Mouse (Mus musculus): Measurements from ENCODE around the gene Fam32a.

Gene Fam32a

DNA sequence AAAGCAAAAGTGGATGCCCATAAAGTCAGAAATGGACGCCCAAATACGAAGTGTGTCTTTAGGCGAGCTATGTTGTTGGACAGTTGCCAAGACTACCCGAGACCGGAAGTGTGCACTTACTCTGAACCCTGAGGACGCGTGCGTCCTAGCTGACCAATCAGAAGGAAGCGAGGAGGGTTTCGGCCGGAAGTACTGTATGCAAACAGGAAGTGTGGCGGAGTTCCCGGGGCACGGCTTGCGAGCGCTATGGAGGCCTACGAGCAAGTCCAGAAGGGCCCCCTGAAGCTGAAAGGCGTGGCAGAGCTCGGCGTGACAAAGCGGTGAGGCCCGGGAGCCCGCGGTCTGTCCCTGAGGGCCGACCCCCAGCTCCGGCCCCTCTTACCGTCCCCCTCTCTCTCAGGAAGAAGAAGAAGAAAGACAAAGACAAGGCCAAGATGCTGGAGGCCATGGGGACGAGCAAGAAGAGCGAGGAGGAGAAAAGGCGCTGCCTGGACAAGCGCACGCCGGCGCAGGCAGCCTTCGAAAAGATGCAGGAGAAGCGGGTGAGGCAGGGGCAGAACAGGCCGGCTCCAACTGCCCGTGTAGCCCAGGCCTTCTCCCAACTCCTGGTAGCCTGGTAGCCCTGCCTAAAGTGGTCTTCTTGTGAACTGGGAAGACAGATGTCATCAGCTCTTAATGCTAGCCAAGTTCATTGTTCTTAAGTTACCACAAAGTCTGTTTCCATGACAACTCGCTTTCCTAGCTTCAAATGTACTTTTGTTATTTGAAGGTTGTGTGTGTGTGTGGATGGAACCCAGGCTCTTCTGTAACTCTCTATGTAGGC is at the start of gene Fam32a:
Fam32a (plus strand) TSS at position 190 of the 823 bp plus-strand sequence.
- peak; percentile 78 to 89 for DNase-seq (ENCODE audit: low spot score in 2 of 2)

- peak; percentile 25 to 54 for DNase-seq (ENCODE audit: low spot score in 2 of 2)
Measured at GRCm38 (mm10) chr8:72177346-72177925, 42.1 kb upstream of the Fam32a start.

DNA sequence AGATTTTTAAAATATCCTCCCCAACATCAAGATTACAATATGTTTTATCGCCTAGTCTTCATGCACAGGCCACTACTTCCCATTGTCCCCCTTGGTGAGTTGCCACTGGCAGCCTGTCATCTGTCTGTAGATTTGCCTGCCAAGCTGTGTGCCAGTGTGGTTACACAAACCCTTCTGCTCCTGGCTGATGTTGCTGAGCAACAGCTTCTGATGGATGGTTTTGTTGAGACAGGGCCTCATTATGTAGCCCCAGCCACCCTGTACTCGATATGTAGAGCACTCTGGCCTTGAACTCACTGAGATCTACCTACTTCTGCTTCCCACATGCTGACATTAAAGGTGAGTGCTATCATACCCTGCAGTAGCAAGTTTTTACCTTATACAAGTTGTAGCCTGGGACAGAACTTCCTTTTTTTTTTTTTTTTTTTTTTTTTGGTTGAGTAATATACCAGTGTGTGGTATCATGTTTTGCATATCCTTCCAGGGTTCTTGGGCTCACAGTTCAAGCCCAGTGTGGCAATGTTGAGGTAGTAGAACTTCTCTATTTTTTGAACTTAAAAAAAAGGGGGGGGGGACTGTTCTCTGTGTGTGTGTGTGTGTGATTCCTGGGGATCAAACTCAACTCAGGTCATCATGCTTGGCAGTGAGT is 35.9 kb upstream of the Fam32a start:
- no peak for DNase-seq (ENCODE audit: low spot score in 2 of 2)

GRCm38 (mm10) chr8:72187793-72188331 is 31.7 kb upstream of the Fam32a start:
- DNase-seq (ENCODE audit: low spot score in 2 of 2) = no peak

- no peak for DNase-seq (ENCODE audit: low spot score in 2 of 2)
Measured at GRCm38 (mm10) chr8:72189417-72190214, 29.9 kb upstream of the Fam32a start, which contains the start of gene Hsh2d. TSS of gene Hsh2d (plus strand) at chr8:72189638.

DNA sequence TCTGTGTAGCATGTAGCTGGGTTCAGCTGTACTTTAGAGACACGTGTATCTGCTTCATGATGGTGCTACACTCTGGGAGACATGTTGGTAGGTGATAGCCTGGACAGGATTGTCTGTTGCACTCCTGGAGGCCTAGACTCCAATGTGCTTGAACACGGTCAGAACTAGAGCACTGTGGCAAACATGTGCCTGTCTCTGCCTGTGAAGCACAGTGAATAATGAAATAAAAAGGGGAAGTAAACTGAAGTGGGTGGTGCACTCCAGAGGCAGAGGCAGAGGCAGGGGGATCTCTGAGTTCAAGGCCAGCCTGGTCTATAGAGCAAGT is 29.4 kb upstream of the Fam32a start:
- no peak for DNase-seq (ENCODE audit: low spot score in 2 of 2)

- DNase-seq (ENCODE audit: low spot score in 2 of 2) = no peak
Measured at GRCm38 (mm10) chr8:72192065-72192464, 27.5 kb upstream of the Fam32a start.

- DNase-seq (ENCODE audit: low spot score in 2 of 2) = no peak
Measured at GRCm38 (mm10) chr8:72197997-72198396, 21.5 kb upstream of the Fam32a start.

GRCm38 (mm10) chr8:72208582-72208981 is 10.9 kb upstream of the Fam32a start:
- no peak for DNase-seq (ENCODE audit: low spot score in 2 of 2)

GRCm38 (mm10) chr8:72210222-72210621 is 9.3 kb upstream of the Fam32a start:
- DNase-seq (ENCODE audit: low spot score in 2 of 2) = no peak

GRCm38 (mm10) chr8:72210710-72211109 is 8.8 kb upstream of the Fam32a start:
- DNase-seq (ENCODE audit: low spot score in 2 of 2) = no peak

DNA sequence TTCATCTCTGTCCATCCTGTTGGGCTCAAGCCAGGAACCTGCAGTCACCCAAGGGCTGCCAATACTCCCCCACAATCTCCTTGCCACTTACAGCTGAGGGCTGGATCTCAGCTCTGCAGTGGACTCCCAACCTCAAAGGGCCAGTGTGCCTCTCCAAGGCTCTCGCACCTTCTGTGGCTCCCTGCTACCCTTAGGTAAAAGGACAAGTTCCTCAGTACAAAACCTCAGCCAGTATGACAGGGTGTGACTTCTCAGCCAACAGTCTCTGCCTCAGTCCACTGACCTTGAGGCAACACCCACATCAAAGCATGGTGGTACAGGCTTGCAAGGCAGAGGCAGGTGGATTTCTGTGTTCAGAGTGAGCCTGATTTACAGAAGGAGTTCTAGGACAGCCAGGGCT is 7.7 kb upstream of the Fam32a start:
- no peak for DNase-seq (ENCODE audit: low spot score in 2 of 2)

DNA sequence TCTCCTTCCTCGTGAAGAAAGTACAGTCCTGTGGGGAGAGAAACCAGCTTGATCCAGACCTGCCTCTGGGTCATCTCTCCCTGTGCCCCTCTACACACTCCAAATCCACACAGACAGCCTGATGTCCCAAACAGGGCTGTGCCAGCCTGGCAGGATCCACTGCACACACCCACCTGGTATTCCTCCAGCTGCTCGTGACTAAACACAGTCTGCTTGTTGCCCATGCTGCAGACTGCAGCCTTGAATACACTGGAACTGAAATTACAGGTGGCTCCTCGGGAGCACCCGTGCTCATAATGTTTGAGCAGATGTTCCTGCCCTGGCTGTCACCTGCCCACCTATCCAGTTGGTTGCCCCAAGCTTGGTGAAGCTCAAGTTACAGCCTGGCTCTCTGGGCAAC is 6.8 kb upstream of the Fam32a start, which contains the start of gene Cib3:
Cib3 (minus strand) TSS at position 87 of the 400 bp plus-strand sequence.
- DNase-seq (ENCODE audit: low spot score in 2 of 2) = peak in 1 of 2 experiments; percentile 14

DNA sequence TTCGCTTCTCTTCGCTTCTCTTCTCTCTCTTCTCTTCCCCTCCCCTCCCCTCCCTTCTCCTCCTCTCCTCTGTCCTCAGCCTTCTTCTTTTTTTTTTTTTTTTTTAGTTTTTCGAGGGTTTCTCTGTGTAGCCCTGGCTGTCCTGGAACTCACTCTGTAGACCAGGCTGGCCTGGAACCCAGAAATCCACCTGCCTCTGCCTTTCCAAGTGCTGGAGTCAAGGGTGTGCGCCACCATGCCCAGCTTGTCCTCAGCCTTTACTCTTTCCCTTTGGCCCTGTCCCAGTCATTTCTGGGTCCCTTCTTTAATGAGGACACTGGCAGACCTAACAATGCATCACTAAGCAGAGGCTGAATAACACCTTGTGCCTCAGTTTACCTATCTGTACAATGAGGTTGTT is 6.0 kb upstream of the Fam32a start, which contains the start of gene Gm11034:
Gm11034 (minus strand) TSS at position 101 of the 400 bp plus-strand sequence.
- no peak for DNase-seq (ENCODE audit: low spot score in 2 of 2)

DNA sequence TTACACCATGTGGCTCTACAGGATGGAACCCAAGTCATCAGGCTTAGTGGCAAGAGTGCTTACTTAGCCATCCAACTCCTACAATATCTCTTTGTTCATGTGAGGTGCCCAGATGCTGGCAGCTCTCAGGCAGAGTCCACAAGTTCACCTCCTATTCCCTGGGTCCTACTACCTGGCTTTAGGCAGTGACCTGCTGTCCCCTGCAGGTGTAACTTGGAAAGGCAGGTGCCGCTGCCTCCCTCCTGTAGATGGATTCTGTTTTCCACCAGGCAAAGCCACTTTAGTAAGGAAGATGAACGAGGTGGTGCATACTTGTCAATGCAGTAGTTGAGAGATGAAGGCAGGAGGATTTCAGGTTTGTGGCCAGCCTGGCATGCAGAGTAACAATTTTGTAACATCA is 4.5 kb upstream of the Fam32a start:
- DNase-seq (ENCODE audit: low spot score in 2 of 2) = no peak

DNA sequence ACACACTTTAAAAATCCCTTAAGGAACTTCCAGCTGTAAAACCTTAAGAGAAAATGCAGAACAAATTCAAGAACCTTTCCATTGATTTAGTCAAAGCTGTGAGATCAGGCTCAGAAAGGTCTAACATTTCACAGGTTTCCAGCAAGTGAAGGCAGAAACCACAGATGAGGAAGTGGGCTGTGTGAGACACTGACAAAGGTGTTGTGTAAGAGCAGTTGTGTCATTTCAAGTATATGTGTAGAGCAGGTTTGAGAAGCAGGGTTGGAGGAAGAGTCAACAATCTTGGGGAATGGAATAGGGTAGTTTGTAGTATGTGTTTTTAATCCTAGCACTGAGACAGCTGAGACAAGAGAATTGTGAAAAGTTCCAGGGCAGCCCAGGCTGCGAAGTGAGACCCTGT is 3.7 kb upstream of the Fam32a start:
- no peak for DNase-seq (ENCODE audit: low spot score in 2 of 2)

- no peak for DNase-seq (ENCODE audit: low spot score in 2 of 2)
Measured at GRCm38 (mm10) chr8:72218781-72219540, 569 bp upstream of the Fam32a start.

- DNase-seq (ENCODE audit: low spot score in 2 of 2) = no peak
Measured at GRCm38 (mm10) chr8:72220758-72221157, 1.2 kb downstream of the Fam32a start.

GRCm38 (mm10) chr8:72222656-72223055 is 3.1 kb downstream of the Fam32a start:
- no peak for DNase-seq (ENCODE audit: low spot score in 2 of 2)

- peak; percentile 96 to 97 for DNase-seq (ENCODE audit: low spot score in 2 of 2)
Measured at GRCm38 (mm10) chr8:72239499-72240402, 20.2 kb downstream of the Fam32a start, which contains the start of gene Ap1m1. TSS of gene Ap1m1 (plus strand) at chr8:72240018.
